Mouse (Mus musculus) erythroblast, embryonic 14.5 days (primary cell): ENCODE results near the gene Adamtsl5.

Experiments
- GATA1 ChIP-seq: IDR thresholded peaks from 2 replicates; pipeline ENCODE4 v1.6.1; 2012; ENCODE audit warnings: low read length, inconsistent platforms, mixed read lengths
- TAL1 ChIP-seq: IDR thresholded peaks from 3 replicates; pipeline ENCODE4 v1.6.1; 2012; ENCODE audit warnings: low read length, inconsistent platforms, mixed read lengths

DNA sequence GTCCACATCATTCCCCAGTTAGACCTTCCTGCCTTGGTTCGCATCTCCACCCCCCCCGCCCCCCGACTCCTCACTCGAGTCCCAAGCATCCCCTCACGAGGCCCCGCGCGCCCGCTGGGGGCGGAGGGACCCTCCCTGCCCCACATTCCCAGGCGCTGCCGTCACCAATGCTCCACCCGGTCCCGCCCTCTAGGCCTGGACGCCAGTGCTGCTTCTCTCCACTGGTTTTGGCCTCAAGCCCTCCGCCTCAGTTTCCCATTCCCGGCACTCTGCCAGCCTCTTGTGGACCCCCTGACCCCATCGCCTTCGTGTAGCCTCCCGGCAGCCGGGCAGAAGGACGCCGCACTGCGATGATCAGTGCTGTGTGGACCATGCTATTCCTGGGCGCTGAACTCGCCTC is 769 bp upstream of the Adamtsl5 start:
- no peak for TF ChIP-seq TAL1
- no peak for TF ChIP-seq GATA1
